Mouse (Mus musculus) 3134 (cell line): ENCODE results near the gene Dhx32.

ENCODE experiments used
- DNase-seq: peaks from one replicate; pipeline ENCODE4 v3.0.0-alpha.2; 2011; ENCODE audit warnings: low spot score; ENCODE audit not compliant: insufficient read length; ENCODE audit errors: extremely low read depth

Gene Dhx32

DNA sequence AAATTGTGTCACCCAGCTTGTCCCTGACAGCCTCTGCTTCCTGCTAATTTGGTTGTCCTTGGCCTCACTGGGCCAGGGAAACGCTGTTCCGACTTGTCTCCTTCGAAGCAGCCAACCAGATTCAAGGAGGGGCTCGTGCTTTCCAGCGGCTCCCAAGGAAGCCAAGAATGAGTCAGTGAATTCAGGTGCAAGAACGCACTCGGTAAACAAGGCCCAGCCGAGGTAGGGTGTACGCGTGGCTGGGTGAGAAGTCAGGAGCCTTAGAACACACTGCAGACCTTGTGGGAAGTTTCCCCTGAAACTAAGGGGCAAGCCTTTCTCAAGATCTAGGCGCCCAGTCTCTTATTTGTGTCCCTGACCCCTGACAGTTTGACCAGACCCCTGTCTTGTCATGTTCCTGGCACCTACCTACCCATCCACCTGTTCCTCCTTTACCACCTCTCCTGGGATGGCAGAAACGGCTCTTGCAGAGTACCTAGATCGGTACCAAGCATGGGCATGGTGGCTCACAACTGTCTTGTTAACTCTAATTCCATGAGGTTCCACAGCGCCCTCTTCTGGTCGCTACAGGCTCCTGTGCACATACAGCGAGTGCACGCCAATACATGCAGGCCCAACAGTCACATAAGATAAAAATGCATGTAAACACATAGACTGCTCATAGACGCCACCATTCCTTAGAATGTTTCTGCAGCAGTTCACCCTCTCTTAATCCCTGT lies at the start of gene Dhx32:
Dhx32 (minus strand) TSS at position 10 of the 719 bp plus-strand sequence.
- no peak for DNase-seq

GRCm38 (mm10) chr7:133829579-133829978 lies 47.1 kb upstream of the Dhx32 start:
- DNase-seq = no peak

GRCm38 (mm10) chr7:133828514-133828913 lies 46.0 kb upstream of the Dhx32 start:
- no peak for DNase-seq

DNA sequence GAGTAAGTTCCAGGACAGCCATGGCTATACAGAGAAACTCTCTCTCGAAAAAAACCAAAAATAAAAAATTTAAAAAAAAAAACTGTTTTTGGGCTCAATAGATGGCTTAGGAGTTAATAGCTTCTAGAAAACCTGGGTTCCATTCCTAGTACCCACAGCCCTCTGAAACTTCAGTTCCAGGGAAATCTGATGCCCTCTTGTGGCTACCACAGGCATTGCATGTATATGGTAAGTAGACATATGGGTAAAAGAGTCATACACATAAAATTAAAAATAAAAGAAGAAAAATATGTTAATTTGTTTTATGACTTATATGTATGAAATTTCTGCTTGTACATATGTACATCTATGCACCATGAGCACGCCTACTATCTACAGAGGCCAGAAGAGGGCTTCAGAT lies 42.1 kb upstream of the Dhx32 start:
- DNase-seq = no peak

- DNase-seq = peak; percentile 5
These were observed 41.2 kb upstream of the Dhx32 start for GRCm38 (mm10) chr7:133823751-133824150.

- no peak for DNase-seq
These were observed 30.8 kb upstream of the Dhx32 start for GRCm38 (mm10) chr7:133813331-133813730.

DNA sequence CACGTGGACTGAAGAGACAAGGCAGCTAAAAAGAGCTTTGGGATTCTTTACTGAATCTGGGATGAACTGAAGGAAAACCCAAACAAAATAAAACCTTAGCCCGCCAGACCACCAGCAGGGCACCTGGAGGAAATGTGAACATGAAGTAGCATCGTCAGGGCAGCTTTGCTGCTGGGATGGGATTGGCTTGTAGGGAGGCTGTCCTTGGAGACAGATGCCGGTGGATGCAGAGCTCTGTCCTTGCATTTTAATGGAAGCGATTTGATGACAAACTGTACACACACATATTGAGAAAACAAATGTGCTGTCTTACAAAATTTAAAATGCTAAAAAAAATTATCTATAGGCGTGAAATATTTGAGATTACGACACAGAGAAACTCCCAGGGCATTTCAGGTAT lies 30.4 kb upstream of the Dhx32 start:
- DNase-seq = no peak

DNA sequence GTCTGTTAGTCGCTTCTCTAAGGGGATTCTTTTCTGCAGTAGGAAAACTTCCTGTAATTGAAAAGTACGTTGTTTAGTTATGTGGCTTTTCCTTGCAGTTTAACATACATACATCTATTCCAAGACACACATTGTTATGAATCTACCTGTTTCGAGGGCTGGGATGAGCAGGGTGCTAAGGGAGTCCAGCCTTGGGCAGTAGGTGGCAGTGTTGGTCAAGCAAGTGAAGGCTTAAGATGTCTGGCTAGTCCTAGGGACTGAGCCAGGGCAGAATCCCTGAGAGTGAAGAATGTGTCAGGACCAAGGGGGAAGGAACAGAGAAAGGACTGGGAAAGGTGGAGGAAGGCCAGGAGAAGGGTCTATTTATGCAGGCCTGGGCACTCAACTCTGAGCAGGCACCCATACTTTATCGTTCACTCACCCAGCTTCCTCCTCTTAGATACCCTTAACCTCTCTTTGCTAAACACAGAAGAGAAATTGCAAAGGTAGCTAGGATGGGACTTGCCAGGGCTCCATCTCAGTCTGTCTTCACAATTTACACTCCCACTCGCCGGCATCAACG lies 23.2 kb upstream of the Dhx32 start:
- no peak for DNase-seq

DNA sequence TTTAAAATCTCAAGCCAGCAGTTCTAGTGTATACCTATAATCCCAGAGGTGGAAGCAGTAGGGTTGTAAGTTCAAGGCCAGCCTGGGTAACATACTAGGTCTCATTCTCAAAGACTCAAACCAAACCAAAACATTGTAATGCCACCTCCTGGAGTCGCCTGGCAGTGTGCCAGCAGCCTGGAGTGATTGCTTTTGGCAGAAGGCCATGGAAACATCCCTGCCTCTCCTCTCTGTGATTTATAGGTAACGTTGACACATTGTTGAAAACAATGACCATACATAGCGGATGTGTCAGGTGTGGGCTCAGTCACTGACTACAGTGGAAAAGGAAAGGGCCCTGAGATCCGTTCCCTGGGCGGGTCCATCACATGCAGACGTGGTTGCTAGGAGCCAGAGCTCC lies 19.3 kb upstream of the Dhx32 start:
- no peak for DNase-seq

DNA sequence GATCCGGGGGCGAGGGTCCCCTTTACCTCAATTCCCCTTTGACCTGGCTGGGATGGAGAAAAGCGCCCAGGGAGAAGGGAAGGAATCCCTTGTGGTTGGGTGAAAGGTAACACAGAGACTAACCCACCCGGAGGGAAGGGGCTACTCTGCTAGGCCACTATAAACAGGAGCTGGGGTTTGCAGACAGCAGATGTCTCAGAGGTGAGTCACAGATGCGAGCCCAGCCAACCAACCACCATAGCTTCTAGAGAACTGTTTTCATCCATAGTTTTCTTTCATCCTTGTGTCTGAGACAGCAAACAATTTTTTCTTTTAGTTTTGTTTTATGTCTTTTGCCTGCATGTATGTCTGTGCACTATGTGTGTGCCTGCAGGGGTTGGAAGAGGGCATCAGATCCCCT lies 17.4 kb upstream of the Dhx32 start:
- DNase-seq = peak; percentile 18

GRCm38 (mm10) chr7:133794720-133795119 lies 12.2 kb upstream of the Dhx32 start:
- peak; percentile 13 for DNase-seq

DNA sequence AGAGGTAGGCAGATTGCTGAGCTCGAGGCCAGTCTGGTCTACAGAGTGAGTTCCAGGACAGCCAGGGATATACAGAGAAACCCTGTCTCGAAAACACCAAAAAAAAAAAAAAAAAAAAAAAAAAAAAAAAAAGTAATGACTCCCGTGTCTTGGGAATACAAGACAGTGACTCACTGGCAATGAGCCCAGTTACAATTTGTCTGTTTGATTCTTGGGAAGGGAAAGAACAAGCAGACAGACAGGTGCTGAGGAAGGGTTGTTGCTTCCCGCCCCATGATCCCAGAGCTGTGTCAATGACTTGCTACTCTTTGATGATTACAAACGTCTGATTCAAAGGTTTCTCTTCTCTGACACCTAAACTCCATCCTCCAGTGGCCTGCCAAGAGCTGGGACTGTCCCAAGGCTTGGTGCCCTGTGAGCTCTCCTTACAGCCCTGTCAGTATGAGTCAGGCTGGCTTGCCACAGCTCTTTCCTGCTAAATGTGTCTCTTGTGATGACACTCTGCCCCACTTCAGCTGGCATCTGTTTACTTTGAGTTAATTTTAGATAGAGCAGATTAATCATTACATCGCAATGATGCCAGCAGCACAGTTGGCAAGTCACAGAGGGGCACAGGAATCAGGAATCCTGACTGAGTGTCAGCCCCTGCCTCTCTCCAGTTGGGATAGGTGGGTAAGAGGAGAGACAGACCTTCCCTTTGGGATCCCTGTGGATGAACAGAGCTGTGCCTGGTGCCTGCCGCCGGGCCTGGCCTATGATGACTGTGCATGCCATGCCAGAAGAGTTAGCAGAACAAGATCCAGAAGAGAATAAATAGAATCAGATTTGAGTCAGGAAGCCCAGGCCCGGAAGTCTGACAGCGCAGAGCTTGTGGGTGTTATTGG lies 11.0 kb upstream of the Dhx32 start:
- DNase-seq = peak; percentile 81

GRCm38 (mm10) chr7:133792771-133793170 lies 10.2 kb upstream of the Dhx32 start:
- DNase-seq = no peak

- no peak for DNase-seq
These were observed 8.2 kb upstream of the Dhx32 start for GRCm38 (mm10) chr7:133790608-133791229.

DNA sequence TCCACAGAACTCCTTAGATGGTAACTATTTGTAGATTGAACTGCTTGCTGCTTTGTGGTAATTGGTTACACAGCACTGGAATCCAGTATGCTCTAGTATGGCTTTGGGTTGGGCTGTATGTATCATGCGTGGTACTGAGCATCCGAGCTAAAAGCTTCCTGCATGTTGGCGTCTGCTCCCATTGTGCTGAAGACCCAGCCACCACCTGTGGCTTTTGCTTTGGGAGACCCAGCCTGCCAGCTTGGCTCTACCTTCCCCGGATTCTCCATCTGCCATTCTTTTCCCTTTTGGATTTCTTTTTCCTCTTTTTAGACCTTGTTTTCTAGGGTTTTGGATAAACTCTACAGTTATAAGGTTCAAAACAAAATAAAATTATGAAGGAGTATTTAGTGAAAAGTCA lies 7.6 kb upstream of the Dhx32 start:
- no peak for DNase-seq

DNA sequence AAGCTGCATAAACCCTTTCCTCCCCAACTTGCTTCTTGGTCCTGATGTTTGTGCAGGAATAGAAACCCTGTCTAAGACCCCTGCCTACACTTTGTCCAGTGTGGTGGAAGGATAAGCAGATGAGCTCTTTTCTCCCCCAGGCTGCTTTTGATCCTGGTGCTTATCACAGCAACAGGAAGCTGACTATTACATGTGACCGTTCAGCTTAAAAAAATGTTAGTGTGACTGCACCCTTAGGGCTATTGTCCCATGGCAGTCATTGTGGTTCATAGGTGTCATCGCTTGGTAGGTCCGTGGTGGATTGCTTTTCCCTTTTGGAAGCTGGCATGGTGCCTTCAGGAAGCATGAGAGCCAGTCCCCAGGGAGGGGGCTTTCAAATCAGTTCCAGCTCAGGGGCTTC lies 5.6 kb upstream of the Dhx32 start:
- no peak for DNase-seq

- no peak for DNase-seq
These were observed 5.0 kb upstream of the Dhx32 start for GRCm38 (mm10) chr7:133787571-133787970.

GRCm38 (mm10) chr7:133781991-133782390 lies 535 bp downstream of the Dhx32 start:
- no peak for DNase-seq

DNA sequence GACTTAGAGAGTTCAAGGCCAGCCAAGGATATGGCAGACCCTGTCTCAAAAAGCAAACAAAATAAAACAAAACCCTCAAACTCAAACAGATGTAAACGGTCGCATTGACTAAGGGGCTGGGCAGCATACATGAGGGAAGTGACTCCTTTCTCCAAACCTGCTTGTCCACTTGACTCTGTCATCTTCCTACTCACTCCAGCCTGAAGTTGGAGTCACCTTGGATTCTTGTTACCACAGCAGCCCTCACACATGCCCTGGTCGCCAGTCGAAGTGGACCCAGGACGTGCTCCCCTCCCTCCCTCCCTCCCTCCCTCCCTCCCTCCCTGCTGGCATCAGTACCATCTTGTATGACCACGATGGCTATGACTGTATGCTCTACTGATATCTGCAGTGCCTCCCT lies 943 bp downstream of the Dhx32 start:
- no peak for DNase-seq

- DNase-seq = peak; percentile 88
These were observed 5.9 kb downstream of the Dhx32 start, which contains the start of gene Fank1 for GRCm38 (mm10) chr7:133776626-133776996. Gene Fank1 (plus strand): TSS chr7:133776861.
